Mouse (Mus musculus): ENCODE data around the gene Plce1. TPM values are rescaled to one million over a fixed set of nuclear protein-coding genes. Genes with fewer than 3 reads are reported as not detected.

Gene Plce1
- total and polyA plus RNA-seq, 3 experiments: not detected

- H3K9ac ChIP-seq (ENCODE audit: control insufficient read depth, low read depth, low read length, poor library complexity, severe bottlenecking): no peak overlapping the region
- no peaks in the 10 kb centered on the region for H3K79me2 ChIP-seq (ENCODE audit: control insufficient read depth, insufficient read depth, low read length, poor library complexity)
- DNase-seq (ENCODE audit: low read depth, low spot score): peak; percentile 12
- H3K27me3 ChIP-seq (ENCODE audit: control insufficient read depth in 1 of 2, insufficient read depth in 2 of 2, low read length in 2 of 2): peaks cover 0 to 1% of the 10 kb centered on the region in 2 experiments; a peak in 1 of 4 replicates
- H3K9me3 ChIP-seq (replicated peaks; ENCODE audit: insufficient read depth, low read length): no peaks in the 10 kb centered on the region
- H3K4me1 ChIP-seq (ENCODE audit: control insufficient read depth in 1 of 2, insufficient read depth in 2 of 2, low read length in 2 of 2): no peaks in the 10 kb centered on the region
- no peak overlapping the region for H3K27ac ChIP-seq (ENCODE audit: control insufficient read depth, low read depth, low read length)
- H3K36me3 ChIP-seq (ENCODE audit: control insufficient read depth in 1 of 2, insufficient read depth in 2 of 2, low read length in 2 of 2): no peaks in the 10 kb centered on the region
- no peak overlapping the region for H3K4me3 ChIP-seq (ENCODE audit: control insufficient read depth in 1 of 2, insufficient read depth in 1 of 2, low read depth in 2 of 2, low read length in 2 of 2)
- TF ChIP-seq MEF2A (IDR thresholded peaks at IDR 0.05; ENCODE audit: extremely low read depth, insufficient replicate concordance, low read depth, low read length, poor library complexity, severe bottlenecking) (no peak), CTCF (IDR thresholded peaks at IDR 0.05 in 2 of 3, conservative IDR thresholded peaks at IDR 0.05 in 1 of 3; ENCODE audit: control insufficient read depth in 1 of 3, insufficient read depth in 1 of 3, low read depth in 2 of 3, low read length in 3 of 3, poor library complexity in 1 of 3, severe bottlenecking in 1 of 3) (peak in 2 of 3 experiments; percentile 15 to 17; a peak in 1 of 6 replicates)
These were observed 21.9 kb upstream of the Plce1 start for GRCm38 (mm10) chr19:38458996-38459395.

- H3K9ac ChIP-seq (ENCODE audit: control insufficient read depth, low read depth, low read length, poor library complexity, severe bottlenecking): no peak overlapping the region
- no peak overlapping the region for H3K4me3 ChIP-seq (ENCODE audit: control insufficient read depth in 1 of 2, insufficient read depth in 1 of 2, low read depth in 2 of 2, low read length in 2 of 2)
- no peaks in the 10 kb centered on the region for H3K4me1 ChIP-seq (ENCODE audit: control insufficient read depth in 1 of 2, insufficient read depth in 2 of 2, low read length in 2 of 2)
- no peaks in the 10 kb centered on the region for H3K9me3 ChIP-seq (replicated peaks; ENCODE audit: insufficient read depth, low read length)
- H3K36me3 ChIP-seq (ENCODE audit: control insufficient read depth in 1 of 2, insufficient read depth in 2 of 2, low read length in 2 of 2): no peaks in the 10 kb centered on the region
- no peak overlapping the region for H3K27ac ChIP-seq (ENCODE audit: control insufficient read depth, low read depth, low read length)
- peaks cover 0 to 1% of the 10 kb centered on the region in 2 experiments; a peak in 1 of 4 replicates for H3K27me3 ChIP-seq (ENCODE audit: control insufficient read depth in 1 of 2, insufficient read depth in 2 of 2, low read length in 2 of 2)
- TF ChIP-seq TCF12 (IDR thresholded peaks at IDR 0.05; ENCODE audit: low read depth, low read length): no peak
- TF ChIP-seq MYB (IDR thresholded peaks at IDR 0.05; ENCODE audit: low read depth, low read length): no peak
- no peak for TF ChIP-seq RAD21 (IDR thresholded peaks at IDR 0.05; ENCODE audit: low read depth, low read length)
- TF ChIP-seq MXI1 (IDR thresholded peaks at IDR 0.05; ENCODE audit: low read depth, low read length): no peak
- TF ChIP-seq GATA1 (IDR thresholded peaks at IDR 0.05; ENCODE audit: low read depth, low read length): no peak
- no peak for TF ChIP-seq ZMIZ1 (IDR thresholded peaks at IDR 0.05; ENCODE audit: low read depth, low read length)
- no peak for TF ChIP-seq HCFC1 (IDR thresholded peaks at IDR 0.05; ENCODE audit: low read depth, low read length)
- TF ChIP-seq E2F4 (IDR thresholded peaks at IDR 0.05; ENCODE audit: borderline replicate concordance, low read depth, low read length): no peak
- no peak for TF ChIP-seq JUND (IDR thresholded peaks at IDR 0.05; ENCODE audit: low read depth, low read length)
- no peak for TF ChIP-seq MAX (IDR thresholded peaks at IDR 0.05; ENCODE audit: low read length)
- TF ChIP-seq POLR2AphosphoS5 (IDR thresholded peaks at IDR 0.05; ENCODE audit: borderline replicate concordance, low read depth, low read length): no peak
- TF ChIP-seq MAZ (IDR thresholded peaks at IDR 0.05; ENCODE audit: low read depth, low read length): no peak
- TF ChIP-seq CTCF (IDR thresholded peaks at IDR 0.05 in 2 of 3, conservative IDR thresholded peaks at IDR 0.05 in 1 of 3; ENCODE audit: control insufficient read depth in 1 of 3, insufficient read depth in 1 of 3, low read depth in 2 of 3, low read length in 3 of 3, poor library complexity in 1 of 3, severe bottlenecking in 1 of 3): no peak
- no peak for TF ChIP-seq EP300 (IDR thresholded peaks at IDR 0.05; ENCODE audit: low read depth in 1 of 2, low read length in 2 of 2)
- TF ChIP-seq NRF1 (IDR thresholded peaks at IDR 0.05; ENCODE audit: insufficient read depth, low read depth, low read length, poor library complexity, severe bottlenecking): no peak
- TF ChIP-seq NELFE (IDR thresholded peaks at IDR 0.05; ENCODE audit: low read depth, low read length): no peak
- TF ChIP-seq BHLHE40 (IDR thresholded peaks at IDR 0.05; ENCODE audit: borderline replicate concordance, low read depth, low read length): no peak
- no peaks in the 10 kb centered on the region for H3K79me2 ChIP-seq (ENCODE audit: control insufficient read depth, insufficient read depth, low read length, poor library complexity)
- no peak for DNase-seq (ENCODE audit: low read depth, low spot score)
These were observed 20.2 kb upstream of the Plce1 start for GRCm38 (mm10) chr19:38460696-38461095.
